Mouse (Mus musculus): ENCODE measurements around the gene Maged1.
"Not testable (repeated sequence)": the region's sequence is repeated elsewhere in the genome, so short reads cannot be mapped to it uniquely, and the experiment has no call there.

Maged1 gene

DNA sequence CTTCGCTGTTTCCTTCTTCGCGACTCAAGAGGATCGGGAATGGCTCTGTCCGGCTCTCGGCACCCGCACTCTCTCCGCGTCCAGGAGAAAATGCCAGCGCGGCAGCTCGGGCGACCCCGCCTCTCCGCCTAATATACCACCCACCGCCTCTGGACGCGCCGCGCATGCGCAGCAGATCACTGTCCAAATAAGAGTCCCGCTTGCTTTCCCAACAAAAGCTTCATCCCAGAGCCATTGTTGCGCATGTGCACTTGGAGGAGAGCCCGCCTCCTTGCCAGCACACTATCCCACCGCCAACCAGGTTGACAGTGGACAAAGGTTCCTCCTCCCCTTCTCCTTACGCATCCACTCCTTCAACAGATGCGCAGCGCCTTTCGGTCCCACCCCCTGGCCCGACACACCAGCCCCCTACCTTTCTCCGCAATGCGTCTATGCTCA is at the start of gene Maged1:
Gene Maged1 (minus strand): TSS at position 226 of the 438 bp plus-strand sequence.
- peak; percentile 96 for DNase-seq (ENCODE audit: low read depth, low spot score)

DNA sequence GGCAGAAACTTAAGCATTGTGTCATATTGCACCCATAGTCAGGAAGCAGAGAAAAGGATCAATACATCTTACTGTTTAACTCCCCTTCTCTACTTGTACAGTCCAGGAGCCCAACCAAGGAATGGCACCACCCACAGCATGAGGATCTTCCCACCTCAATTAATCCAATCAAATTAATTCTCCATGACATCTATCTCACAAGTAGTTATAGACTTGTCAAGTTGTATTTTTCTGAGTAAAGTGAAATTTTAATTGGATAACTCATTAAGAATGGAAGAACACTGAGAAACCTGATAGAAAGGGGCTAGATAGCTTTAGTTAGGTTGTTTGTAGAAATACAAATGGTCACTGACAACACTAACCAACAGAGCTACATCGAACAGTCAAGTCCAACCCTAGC is 38.3 kb upstream of the Maged1 start:
- no peak for DNase-seq (ENCODE audit: low read depth, low spot score)

DNA sequence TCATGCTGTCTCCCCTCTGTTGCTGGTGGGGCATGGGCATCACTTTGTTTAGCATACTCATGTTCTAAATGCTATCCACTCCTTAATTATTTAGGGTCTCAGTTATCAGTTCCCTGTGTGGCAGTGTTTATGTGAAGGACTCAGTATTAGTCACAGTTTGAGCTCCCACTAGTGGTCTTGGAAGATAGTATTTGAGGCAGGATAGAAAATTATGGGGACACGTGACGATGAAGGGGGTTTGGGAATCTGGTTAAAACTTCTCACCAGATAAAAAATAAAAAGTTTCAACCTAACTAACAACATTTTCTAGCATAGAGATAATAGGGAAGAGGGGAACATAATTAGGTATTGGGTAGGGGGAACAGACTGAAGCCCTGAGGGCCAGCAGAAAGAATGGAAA is 22.8 kb upstream of the Maged1 start:
- DNase-seq (ENCODE audit: low read depth, low spot score) = no peak

DNA sequence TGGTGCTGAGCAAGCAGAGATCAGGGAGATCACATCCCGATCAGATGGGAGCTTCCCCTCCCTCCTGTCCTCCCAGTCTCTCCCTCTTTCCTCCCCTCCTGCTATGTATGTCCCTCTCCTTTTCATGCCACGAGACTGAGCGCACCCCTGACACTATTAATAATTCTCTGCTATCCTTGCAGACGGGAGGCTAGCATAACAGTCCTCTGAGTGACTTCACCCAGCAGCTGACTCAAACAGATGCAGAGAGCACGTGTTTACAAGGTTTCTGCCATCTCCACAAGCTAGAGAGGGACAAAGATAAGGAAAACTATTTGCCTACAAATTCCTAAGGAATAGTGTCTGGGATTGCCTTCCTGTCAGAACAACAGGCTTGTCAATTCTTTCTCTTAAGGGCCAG is 20.4 kb upstream of the Maged1 start:
- no peak for DNase-seq (ENCODE audit: low read depth, low spot score)

DNA sequence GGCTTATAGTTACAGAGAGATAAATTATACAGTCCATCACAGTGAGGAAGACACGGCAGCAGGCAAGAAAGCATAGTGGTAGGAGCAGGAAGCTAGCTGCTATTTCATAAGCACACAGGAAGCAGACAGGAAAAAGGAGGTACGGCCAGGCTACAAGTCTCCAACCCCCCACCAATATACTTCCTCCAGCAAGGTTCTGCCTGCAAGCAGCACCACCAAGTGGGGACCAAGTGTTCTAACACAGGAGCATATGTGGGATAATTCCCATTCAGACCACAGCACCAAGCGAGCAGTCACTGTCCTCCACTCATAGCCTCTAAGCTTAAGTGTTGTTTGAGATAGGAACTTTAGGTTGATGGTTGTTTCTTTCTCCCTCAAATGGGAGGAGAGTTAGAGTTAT is 6.3 kb upstream of the Maged1 start:
- DNase-seq (ENCODE audit: low read depth, low spot score) = no peak

DNA sequence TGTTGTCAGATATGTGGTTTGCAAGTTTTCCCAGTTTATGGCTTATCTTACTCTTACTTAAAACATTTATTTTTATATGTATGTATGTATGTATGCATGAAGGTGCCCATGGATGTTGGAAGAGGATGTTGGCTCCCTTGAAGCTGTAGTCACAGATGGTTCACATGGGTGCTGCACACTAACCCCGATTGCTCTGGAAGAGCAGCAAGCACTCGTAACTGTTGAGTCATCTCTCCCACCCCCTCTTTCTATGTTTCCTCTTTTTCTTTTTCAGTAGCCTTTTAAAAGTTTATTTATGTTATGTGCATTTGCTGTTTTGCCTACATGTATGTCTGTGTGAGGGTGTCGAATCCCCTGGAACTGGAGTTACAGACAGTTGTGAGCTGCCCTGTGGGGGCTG is 4.0 kb upstream of the Maged1 start:
- DNase-seq (ENCODE audit: low read depth, low spot score) = no peak

DNA sequence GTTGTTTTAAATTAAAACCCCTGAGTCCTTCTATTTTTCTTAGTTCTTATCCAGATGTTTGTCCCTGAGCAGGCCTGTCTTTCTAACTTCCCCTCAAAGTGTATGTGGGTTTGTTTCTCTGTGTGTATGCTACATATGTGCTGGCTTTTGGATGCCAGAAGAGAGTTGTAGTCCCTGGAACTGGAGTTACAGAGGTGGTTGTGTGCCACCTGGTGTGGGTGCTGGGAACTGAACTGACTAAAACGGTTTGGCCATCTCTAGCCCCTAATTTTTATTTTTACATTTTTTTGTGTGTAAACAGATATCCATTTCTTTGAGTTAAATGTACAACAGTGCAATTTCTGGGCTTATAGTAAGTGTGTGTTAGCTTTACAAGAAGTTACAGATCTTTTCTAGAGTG is 3.0 kb upstream of the Maged1 start:
- DNase-seq (ENCODE audit: low read depth, low spot score) = no peak

DNA sequence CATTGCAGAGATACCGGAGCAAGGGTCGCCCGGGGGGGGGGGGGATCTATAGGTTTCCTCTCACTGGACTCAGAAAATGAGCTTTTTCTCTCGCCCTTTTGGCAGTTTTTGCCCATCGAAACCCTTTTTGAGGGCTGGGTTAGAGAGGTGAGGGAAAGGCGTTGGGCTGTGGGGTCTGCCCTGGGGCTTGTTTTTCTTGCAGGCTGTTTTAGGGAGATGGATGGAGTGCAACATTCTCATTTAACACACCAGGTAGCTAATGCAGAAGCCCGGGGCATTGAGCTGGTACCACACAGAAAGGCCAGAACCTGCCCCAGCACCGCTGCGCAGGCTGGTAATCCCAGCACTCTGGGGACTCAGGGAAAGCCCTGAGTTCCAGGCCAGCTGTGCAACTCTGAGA is 593 bp upstream of the Maged1 start:
- DNase-seq (ENCODE audit: low read depth, low spot score) = no peak

DNA sequence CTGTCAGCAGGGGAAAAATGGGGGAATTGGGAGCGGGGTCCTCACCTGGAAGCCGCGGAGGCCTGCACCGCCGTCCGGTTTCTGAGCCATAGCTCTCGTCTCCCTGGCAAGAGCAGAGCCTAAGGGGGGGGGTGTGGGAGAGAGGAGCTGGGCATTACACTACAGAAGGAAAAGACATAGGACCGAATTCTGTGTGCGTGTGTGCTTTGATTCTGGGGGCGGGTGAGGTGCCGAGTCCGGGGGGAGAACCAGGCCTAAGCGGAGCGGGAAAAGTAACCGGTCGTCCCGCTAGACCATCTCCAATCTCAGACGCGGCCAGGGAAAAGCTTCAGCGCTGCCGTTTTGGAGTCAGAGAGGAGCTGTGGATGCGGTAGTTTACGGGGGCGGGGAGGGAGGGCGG is 737 bp downstream of the Maged1 start:
- DNase-seq (ENCODE audit: low read depth, low spot score) = no peak

DNA sequence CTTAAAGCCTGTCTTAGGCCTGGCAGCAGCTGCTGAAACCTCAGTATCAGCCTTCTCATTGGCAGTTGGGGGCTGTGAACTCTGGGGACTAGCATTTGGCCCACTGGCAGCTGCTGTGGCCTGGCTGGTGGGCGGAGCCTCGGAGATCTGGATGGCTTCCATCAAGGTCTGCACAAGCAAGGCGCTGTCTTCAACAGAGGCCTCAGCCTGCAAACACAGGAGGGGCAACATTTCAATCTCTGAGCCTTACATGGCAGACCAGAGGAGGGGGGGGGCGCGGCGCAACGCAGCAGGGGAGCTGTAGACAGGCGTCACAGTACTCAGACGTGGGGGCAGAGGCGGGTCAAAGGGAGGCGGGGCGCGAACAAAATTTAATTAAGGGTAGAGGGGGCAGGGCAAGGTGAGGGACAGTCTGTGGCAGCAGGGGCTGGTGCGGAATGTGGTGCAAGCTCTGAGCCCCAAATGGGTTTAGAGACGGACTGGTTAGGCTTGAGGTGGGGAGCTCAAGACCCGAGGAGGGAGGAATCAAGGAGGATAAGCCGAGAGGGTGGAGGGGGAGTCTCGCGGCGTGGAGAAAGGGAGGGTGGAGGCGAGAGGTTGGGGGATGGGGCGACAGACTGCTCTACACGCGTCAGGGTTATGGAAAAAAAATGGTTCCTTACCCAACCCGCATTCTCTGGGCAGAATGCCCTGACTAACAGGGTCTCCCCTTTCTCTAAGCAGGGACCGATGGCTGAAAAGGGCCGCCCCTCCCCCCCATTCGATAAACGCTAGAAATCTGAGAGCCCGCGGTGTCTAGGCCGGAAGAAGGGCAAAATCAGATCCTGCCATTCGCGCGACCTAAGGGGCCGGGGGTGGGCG is 1.4 kb downstream of the Maged1 start:
- DNase-seq (ENCODE audit: low read depth, low spot score) = no peak

DNA sequence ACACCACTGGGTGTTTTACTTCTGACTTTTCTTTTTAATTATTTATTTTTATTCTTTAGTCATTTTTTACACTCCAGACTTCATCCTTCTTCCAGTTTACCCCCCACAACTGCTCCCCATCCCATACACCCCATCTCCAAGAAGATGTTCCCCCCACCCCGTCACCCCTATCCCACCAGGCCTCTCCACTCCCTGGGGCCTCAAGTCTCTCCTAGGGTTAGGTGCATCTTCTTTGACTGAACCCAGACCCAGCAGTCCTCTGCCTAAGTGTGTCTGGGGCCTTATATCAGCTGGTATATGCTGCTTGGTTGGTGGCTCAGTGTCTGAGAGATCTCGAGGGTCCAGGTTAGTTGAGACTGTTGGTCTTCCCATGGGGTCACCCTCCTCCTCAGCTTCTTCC is 7.6 kb downstream of the Maged1 start:
- no peak for DNase-seq (ENCODE audit: low read depth, low spot score)

DNA sequence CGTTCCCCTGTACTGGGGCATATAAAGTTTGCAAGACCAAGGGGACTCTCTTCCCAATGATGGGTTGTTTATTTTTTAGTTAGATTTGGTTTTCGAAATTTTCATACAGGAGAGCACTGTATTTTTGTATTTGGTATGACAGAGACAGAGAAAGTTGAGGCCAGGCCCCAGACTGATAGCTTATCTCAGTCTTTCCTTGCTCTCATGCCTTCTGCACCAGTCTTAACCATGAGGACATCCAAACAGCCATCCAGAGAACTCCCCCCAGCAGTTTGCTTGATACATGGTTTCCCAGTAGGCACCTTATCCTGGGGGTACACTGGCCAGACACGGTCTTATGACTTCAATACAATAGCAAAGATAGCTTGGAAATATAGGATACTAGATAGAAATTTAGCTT is 11.6 kb downstream of the Maged1 start:
- DNase-seq (ENCODE audit: low read depth, low spot score) = no peak

DNA sequence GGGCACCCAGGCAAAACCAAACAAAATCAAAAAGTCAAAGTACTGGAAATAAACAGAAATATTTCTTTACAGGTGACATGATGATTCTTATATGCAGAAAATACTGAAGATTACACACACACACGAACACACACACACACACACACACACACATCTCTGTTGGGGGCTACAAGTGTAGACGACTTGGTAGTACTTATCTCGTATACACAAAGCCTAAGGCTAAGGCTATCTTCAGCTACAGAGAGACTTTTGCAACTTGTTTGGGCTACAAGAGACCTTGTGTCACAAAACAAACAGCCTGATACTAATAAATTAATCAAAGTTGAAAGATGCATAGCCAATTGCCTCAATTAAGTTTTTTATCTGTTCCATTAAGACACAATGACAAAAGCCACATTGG is 19.8 kb downstream of the Maged1 start:
- no peak for DNase-seq (ENCODE audit: low read depth, low spot score)

DNA sequence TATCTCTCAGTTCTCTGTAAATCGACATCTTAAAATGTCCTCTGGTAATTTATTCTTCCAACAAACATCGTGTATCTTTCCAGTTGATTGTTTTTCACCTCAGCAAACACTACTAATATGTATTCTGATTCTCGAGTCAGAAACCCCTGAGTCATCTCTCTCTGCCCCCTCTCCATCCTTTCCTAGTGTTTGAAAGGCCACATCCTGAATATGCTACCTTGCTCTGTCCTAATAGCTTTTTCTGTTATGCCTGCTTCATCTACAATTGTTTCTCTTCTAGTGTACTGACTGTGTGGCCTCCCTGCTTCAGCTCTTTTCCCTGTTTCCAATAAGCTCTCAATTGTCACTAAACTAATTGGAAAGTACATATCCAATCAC is 33.5 kb downstream of the Maged1 start:
- DNase-seq (ENCODE audit: low read depth, low spot score) = no peak

DNA sequence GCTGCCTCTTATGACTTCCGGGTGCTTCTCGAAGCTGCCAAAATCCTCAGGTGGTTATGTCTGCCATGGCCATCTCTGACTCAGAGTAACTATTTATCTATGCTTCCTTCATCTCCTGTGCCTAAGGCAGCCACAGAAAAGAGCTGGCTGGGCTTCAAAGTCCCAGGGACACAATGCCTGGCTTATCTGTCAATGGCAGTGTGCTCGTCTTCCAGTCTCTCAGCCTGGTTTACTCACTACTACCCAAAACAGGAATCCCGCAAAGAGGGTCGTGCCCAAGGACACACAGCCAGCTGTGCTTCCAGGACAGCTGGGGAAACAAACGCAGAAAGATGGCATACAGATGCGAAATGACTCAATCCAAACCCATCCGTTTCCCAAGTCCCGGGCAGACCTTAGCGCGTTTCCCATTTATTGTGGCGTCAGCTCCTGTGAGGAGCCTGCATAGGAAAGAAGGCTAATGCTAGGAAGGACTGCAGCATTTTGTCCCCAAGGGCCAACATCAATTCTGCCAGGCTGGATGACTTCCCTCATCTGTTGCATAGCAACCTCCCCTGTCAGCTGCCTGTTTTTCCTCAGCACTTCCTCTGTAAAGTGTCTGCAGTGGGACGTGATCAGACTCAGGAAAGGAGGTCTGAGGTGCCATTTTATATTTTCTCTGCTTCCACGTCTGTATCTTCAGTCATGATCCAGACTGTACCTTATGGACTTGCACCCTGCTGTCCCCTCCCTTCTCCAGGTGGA is 34.1 kb downstream of the Maged1 start:
- not testable (repeated sequence) for DNase-seq (ENCODE audit: low read depth, low spot score)

DNA sequence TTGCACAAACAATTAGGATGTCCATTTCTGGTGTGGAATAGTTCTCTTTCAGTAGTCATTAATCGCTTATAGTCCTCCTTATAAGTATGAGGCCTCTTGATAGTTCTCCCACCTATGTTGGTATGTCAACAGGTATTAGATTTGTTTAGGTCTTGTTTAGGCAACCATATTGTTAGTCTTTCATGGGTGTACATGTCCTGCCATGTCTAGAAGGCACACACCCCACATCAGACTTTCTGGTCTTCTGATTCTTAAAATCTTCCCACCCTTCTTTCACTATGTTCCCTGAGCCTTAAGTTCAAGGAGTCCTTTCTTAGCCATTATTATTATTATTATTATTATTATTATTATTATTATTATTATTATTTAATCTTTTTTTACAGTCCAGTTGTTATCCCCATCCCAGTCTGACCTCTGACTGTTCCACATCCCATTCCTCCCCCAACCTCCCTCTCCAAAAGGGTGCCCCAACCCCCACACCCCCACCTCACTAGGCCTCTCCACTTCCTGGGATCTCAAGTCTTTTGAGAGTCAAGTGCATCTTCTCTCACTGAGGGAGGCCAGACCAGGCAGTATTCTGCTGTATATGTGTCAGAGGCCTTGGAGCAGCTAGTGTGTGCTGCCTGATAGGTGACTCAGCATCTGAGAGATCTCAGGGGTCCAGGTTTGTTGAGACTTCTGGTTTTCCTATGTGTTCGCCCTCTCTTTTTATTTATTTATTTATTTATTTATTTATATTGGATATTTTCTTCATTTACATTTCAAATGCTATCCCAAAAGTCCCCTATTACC is 55.7 kb downstream of the Maged1 start:
- no peak for DNase-seq (ENCODE audit: low read depth, low spot score)
